Mouse (Mus musculus) layer of hippocampus, postnatal 10 days (tissue): ENCODE measurements around the gene Mtmr4. TPM values are rescaled to one million over a fixed set of nuclear protein-coding genes. Genes with fewer than 3 reads are reported as not detected.
A peak's percentile ranks its signal among the peaks of the same experiment; 100 is the strongest.

Experiments used
- DNase-seq, 2 experiments: peaks; one replicate each; pipeline ENCODE4 v3.0.0; 2021; ENCODE audit warnings: low spot score in 2 of 2
- total RNA-seq, 2 experiments: library from RNA; stranded (reverse); gene quantifications; 2 replicates each; pipeline ENCODE4 v1.2.3; 2021

The Mtmr4 gene
- total RNA-seq, 2 experiments from 2014 or later = 82.7 to 84.6 TPM

DNA sequence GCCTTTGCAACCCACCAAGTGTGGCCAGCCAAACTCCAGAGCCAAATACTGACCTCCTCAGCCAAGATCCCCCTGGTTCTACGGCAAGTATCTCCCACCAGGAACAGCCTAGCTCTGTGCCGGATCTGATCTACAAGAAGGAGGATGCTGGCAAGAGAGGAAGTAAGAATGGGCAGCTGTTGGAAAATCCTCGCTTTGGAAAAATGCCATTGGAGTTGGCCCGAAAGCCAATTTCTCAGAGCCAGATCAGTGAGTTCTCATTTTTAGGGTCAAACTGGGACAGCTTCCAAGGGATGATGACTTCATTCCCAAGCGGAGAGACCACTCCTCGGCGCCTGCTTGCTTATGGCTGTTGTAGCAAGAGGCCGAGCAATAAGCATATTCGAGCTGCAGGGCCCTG is 19.6 kb downstream of the Mtmr4 start:
- DNase-seq = no peak

DNA sequence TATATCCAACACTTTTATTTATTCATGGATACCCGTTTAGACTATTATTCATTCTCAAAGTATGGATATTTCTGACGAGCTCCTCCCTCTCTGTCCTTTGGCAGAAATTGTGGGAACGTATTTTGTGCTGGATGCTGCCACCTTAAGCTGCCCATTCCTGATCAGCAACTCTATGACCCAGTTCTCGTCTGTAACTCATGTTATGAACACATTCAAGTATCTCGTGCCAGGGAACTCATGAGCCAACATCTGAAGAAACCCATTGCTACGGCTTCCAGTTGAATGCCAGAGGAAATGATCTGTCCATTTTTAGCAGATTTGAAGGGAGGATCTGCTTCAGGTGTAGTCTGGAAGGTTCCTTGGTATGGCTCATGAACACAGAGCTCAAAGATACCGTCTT is 22.0 kb downstream of the Mtmr4 start:
- DNase-seq = no peak

DNA sequence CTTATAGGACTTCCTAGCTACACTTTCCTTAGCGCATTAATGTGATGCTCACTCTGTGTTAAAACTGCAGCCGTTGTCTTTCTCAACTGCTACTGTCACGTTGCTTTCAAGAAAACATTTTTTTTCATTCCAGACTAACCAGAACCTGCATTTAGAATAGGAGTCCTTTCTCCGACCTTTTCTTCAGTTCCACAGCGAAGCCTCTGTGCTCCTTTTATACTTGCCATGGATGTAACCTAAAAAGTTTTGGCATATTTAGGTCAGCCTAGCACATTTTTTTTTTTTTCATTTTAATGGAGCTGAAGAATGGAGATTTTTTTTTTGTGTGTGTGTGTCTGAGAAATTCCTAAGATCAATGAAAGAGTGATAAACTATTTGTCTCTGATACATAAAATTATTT is 23.6 kb downstream of the Mtmr4 start:
- no peak for DNase-seq

DNA sequence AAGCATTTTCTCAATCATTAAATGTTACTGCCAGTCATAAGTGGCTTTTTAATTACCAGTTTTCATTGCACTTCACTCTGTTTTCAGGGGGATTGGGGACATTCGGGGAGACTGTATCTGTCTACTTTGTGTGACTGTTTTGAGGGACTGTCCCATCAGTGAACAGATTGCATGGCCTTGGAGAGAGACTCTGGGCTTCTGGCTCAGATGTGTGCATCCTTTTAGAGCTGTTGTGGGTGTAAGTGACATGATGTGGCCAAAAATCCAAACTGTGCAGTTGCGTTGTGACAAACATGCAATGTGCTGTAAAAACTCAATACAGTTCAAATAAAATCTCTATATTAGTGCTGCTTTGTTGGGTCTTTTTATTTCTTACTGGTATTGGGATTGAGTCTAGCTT is 24.0 kb downstream of the Mtmr4 start:
- no peak for DNase-seq

DNA sequence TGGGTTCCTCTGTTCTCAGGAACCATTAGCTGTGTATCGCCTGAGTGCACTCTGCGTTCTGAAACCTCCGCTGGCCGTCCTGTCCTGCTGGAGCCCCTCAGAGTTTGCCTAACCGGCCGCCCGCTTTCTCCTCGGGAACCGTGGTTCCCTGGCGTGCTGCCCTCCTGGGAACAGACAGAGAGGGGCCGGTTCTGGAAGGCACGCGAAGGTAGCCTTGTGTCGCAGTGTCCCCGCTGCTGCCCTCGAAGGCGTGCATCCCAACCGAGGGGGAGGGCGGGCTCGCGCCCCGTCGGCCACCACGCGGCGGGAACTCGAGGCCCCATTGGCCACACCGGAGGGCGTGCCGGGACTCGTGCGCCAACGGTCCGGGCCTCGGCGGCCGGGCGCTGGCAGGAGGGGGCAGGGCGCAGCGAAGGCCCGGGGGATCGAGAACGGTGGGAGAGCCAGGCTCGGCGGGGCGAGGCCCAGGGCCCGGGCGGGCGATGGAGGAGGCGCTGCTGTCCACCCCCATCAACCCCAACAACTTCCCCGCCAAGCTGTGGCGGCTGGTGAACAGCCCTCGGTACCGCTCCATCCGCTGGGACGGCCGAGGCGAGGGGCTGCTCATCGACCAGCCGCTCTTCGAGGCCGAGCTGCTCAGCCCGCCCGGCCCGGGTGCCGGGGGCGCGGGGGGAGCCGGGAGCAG is 25.0 kb downstream of the Mtmr4 start, which contains the start of gene Hsf5:
Gene Hsf5, plus strand, starts transcription at position 375 of the 685 bp plus-strand sequence.
- no peak for DNase-seq

DNA sequence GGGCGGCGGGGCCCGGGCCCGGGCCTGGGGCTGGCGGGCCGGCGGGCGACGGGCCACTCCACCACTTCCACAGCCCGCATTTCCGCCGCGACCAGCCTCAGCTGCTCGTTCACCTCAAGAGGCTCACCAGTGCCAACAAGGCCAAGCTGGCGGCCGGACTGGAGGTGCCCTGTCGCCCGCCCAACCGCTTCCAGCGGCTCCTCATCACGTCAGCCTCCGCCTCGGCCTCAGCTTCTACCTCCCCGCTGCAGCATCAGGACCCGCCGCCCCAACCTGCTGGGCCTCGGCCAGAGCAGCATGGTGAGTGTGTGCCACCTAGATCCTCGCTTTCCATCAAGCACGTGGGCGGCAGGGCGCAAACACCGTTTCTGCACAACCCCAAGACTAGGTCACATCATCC is 25.6 kb downstream of the Mtmr4 start:
- DNase-seq = no peak

DNA sequence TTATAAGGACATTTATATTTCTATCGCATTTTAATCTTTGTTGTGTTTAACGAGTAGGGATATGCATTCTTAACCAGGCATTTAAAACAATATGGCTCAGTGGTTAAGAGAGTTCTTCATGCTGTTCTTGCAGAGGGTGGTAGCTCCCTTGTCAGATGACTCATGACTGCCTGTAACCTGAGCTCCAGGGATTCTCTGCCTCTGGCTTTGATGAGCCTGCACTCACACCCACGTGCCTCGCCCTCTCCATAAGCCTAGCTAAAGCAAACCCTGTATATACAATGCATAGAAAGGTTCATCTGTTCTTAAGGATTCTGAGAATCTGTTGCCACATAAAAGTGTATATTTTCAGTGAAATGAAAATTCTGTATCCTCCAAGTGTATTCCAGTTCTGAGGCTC is 31.2 kb downstream of the Mtmr4 start:
- no peak for DNase-seq

DNA sequence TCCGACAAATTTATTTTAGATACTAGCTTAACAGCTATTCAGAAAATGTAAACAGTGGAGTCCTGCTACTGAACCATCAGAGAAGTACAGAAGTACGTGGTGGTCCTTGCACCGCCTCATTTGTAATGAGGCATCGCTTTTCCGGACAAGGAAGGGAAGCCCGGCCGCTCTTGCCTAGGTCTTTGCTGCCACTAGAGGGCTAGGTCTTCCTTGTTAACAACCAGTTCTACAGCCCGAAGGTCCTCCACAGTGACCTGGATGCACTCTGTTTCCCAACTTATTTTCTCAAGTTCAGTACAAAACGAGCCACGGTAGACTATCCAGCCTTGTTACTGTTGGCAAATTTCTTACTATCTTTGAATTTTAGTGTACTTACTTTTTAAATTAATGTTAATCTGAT is 37.9 kb downstream of the Mtmr4 start:
- no peak for DNase-seq

DNA sequence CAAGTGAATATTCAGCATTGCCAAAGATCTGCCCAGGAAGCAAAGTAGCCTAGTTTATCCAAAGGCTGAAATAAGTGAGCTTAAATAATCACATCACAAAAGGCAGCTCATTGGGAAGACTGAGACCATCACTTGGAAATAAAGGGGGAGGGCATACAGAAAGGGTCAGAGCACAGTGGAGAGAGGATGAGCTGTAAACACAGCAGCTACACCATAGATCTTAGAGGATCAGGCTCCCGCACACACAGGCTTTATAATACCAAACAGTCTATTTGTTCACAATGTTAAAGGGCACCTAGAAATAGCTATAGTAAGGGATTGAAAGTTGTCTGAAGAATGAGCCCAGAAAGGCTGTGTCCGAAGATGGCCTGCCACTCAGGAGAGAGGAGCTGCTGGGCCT is 46.8 kb downstream of the Mtmr4 start:
- DNase-seq = no peak

DNA sequence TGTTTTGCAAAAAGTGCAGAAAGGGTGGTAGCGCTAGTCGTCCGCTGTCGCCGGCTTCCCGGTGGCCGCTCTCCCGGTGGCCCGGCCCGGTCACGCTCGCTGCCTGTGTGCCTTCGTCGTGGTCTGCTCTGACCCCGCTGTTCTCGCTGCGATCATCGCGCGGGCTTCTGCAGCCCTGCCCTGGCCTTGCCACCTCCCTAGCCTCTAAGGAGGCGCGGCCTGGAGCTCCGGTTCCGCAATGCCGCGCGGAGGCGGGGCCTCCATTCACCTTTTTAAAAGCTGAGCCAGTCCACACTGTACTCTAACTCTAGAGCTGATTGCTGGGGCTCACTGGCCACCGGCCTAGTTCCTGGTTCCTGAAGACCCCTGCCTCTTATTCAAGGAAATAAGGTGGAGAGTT is 47.2 kb downstream of the Mtmr4 start:
- peak; percentile 20 to 48 for DNase-seq

DNA sequence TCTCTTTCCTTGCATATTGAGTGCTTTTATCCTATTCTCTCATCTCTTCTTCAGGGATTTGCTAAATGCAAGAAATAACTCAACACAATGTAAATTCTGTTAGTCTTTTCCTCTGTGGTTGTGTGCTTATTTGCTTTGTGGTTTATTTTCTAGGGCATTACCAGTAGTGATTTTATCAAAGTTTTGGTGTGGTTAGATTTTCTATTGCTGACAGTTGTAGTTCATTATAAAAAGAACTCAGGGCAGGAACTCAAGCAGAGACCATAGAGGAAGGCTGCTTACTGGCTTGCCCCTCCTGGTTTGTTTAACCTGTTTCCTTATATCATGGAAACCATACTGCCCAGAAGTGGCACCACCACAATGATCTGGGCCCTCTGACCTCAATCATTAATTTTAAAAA is 50.9 kb downstream of the Mtmr4 start:
- no peak for DNase-seq

DNA sequence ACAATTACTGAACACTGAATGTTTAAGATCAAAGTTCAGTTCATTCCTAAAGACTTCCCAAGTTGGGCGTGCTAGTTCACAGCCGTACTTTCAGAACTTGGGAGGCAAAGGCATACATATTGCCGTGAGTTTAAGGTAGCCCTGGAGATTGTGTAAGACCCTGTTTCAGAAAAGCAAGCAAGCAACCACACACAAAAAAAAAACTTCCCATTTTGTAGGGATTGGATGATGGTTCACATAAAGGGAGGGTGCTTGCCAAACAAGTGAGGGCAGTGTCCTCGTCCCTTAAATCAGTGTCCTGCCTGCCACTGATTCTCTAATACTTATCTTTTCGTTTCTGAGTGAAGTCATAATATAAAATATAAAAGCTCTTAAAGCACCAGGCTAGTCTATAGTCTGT is 62.7 kb downstream of the Mtmr4 start:
- DNase-seq = no peak

DNA sequence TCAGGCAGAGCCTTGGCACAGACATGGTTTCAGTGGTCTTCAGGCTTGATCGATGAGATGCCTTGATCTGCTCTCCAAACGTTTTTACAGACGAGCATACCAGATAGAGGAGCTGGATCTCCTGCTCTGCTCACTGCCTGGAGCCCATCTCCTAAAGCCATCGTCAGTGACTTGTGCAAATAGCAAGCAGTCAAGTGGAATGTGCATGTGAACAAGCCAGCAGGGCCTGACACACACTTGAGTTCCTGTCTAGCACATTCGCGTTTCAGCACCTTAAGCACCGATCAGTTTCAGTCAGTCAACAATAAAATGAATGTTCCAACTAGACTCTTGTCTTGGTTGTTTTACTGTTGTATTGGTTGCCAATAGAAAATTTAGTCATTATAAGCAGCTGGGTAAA is 67.3 kb downstream of the Mtmr4 start:
- DNase-seq = no peak

DNA sequence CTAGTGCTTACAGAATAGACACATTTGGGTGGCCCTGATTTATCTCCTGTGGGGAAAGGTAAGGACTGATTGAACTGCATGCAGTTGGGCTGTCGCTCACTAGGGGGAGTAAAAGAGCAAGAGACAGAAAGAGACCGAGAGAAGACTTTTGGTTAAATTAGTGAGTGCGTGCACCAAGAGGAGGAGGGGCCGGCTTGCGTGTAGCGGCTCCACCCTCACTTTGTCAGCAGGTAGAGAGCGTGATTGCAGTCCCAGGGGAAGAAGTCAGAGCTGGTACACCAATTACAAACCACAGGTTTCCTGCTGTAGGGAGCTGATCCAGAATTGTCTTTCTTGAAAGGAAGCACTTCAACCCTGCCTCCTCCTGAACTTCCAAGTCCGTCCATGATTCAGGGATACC is 70.4 kb downstream of the Mtmr4 start, which contains the start of gene Rnf43:
Gene Rnf43, plus strand, starts transcription at position 316 of the 400 bp plus-strand sequence.
- peak; percentile 90 for DNase-seq

DNA sequence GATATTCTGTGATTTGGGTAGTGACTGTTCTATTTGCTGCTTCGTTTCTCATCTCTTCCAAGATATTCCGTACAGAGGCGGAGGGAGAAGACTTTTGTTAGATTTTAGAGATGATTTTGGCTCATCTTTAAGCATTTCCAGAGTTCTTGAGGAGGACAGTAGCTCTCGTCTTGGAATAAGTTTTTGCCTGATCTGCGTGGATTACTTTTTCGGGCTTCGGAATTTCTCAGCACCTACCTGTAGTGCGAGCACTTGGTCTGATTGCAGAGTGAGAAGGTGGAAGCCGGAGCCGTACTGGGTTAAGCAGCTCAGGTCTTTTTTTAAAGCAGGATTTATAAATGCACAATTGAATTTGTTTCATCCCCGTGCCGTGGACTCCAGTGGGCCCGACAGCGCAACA is 70.9 kb downstream of the Mtmr4 start:
- no peak for DNase-seq

DNA sequence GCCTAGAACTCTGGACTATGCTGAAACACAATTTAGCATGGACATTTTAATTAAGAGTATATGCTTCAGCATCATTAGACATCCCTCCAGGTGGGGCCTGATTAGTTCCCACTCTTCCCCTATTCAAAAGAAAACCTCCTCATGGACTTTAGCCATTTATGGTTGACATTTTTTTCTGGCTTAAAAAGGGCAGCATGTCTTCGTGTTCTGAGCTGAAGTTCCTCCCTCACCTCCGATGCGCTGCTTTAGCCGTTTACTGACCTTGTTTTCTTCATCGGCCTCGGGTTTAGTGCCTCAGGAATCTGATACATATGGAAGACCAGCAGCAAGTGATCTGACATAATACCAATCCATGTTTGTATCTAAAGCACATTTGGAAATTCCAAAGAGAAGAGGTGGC is 72.0 kb downstream of the Mtmr4 start:
- DNase-seq = no peak

DNA sequence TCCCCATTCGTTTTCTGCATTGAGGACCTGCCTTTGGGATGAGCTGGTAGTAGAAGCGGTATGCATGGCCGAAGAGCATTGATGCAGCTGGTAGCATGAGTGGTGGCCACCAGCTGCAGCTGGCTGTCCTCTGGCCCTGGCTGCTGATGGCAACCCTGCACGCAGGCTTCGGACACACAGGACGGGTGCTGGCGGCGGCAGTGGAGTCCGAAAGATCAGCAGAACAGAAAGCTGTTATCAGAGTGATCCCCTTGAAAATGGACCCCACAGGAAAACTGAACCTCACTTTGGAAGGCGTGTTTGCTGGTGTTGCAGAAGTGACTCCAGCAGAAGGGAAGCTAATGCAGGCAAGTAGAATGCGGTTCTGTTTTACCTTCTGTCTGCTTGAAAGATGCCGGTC is 72.6 kb downstream of the Mtmr4 start:
- DNase-seq = no peak

DNA sequence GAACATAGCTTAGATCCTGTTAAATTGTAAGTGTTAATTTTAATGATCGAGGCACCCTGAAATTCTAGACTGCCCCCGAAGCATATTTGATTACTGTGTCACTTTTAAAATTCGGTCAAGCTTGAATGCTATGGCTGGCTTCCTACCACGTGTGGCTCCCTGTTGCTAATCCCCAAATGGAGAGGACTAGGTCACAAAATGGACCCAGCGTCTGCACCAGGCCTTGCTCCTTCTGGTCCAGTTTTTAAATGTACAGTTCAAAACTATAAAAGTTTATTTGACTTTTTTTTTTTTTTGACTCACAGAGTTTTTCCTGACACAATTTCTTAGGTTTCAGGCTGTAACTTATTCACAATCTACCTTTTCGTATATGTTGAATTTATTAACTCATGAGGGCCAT is 73.3 kb downstream of the Mtmr4 start:
- no peak for DNase-seq

DNA sequence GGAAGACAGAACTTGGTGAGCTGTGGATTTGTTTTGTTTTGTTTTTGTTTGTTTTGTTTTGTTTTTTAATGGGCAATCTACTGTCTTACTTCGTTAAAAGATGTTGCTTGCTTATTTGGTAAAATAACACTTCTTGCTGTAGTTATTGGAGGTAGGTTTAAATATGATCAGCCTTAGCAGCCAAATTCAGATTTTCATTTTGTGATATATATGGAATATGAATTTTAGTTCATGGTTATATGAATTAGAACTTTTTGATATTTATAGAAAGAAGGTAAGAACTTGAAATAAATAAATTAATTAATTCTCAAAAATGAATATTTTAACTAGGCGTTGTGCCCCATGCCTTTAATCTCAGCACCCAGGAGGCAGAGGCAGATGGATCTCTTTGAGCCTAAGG is 73.7 kb downstream of the Mtmr4 start:
- DNase-seq = no peak
